Mouse (Mus musculus): ENCODE results near the gene Rps6kc1. TPM values are rescaled to one million over a fixed set of nuclear protein-coding genes. Genes with fewer than 3 reads are reported as not detected.
A peak's percentile ranks its signal among the peaks of the same experiment; 100 is the strongest.
"Not testable (repeated sequence)": the region's sequence is repeated elsewhere in the genome, so short reads cannot be mapped to it uniquely, and the experiment has no call there.

The Rps6kc1 gene
- polyA plus RNA-seq, 1 experiment, result 0.08 TPM

DNA sequence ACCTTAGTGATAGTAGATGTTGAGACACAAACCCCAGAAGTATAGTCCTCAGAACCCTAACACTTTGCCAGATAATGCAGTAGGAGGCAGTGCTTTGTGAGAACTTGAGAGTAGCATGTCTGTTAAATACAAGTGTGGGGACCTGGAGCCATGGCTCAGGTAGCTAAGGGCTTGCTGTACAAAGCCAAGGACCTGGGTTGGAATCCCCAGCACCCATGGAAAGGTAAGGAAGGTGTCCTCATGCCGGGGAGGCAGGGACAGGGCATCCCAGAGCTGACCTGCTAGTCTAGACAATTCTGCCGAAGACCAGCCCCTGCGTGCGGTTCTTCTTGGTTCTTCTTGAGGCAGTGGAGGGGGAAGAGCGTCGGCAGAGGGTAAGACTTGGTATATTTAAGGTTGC lies 18.6 kb upstream of the Rps6kc1 start:
- Histone ChIP-seq H3K36me3 (ENCODE audit: control insufficient read depth) (peaks cover 28% of the 10 kb centered on the region), H3K4me3 (replicated peaks) (peak overlapping the region; percentile 14), H3K9me3 (ENCODE audit: control insufficient read depth, low read length) (no peaks in the 10 kb centered on the region), H3K27me3 (ENCODE audit: control insufficient read depth) (no peaks in the 10 kb centered on the region), H3K4me1 (ENCODE audit: control insufficient read depth) (peaks cover 23% of the 10 kb centered on the region)
- TF ChIP-seq GATA1 (IDR thresholded peaks at IDR 0.05; ENCODE audit: low read length), result no peak
- TF ChIP-seq TAL1 (IDR thresholded peaks at IDR 0.05; ENCODE audit: low read length), result no peak

DNA sequence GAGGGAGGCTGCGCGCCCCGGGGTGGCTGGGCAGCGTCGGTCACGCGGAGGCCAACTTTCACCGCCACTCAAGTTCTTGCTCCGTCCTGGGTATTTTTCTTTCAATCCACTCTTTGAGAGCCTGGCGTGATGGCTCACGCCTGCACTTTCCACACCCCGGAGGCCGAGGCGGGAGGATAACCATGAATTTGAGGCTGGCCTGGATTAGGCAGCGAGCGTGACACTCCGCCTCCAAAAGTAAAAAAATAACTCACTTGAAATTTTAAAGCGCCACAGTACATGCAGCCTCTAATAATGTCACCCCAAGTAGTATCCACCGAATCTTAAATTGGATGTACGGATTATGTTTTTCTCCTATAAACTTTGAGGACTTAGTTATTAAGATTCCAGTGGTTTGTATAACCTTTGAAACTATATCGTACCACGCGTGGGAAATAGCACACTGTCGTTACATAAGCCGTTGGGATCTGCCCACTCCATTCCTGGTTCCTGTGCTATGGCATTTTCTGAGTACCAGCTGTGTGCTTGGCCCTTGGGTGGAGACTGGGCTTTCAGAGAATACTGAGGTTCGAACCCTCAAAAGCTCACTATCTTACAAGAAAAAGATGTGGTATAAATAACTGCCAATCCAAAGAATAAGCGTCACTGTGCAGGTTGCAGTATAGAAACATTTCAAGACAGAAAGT lies 17.6 kb upstream of the Rps6kc1 start:
- Histone ChIP-seq H3K4me3 (replicated peaks) (peak overlapping the region; percentile 84), H3K36me3 (ENCODE audit: control insufficient read depth) (peaks cover 17% of the 10 kb centered on the region), H3K9me3 (ENCODE audit: control insufficient read depth, low read length) (no peaks in the 10 kb centered on the region), H3K27me3 (ENCODE audit: control insufficient read depth) (no peaks in the 10 kb centered on the region), H3K4me1 (ENCODE audit: control insufficient read depth) (peaks cover 23% of the 10 kb centered on the region)
- TF ChIP-seq TAL1 (IDR thresholded peaks at IDR 0.05; ENCODE audit: low read length) (no peak), GATA1 (IDR thresholded peaks at IDR 0.05; ENCODE audit: low read length) (no peak)

DNA sequence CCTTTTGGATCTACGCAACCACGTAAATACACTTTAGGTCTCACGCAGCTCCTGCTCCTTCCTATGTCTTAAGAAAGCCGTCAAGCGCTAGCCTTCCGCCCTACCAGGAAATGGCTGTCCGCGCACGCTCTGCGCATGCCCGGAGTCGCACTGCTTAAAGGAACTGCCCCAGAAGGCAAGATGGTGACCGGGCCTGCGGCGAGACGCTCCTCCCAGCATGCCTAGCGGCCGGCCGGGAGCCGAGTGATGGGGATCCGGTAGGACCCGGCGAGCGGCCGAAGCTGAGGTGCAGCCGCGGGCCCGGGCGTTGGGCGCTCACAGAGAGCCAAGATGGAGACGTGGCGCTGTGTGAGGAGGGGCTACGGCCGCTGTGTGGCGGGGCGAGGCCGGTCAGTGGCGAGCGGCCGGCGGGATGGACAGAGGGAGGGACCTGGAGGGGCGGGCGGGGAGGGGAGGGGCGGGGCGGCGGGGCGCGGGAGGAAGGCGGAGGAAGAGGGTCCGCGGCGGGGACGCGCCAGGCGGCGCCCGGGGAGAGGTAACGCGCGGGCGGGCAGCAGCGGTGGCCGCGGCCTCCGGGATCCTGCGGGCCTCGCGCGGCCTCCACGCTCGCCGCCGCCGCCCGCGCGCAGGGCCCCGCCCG lies 16.9 kb upstream of the Rps6kc1 start:
- H3K4me3 ChIP-seq (replicated peaks), result peak overlapping the region; percentile 84
- H3K4me1 ChIP-seq (ENCODE audit: control insufficient read depth), result peaks cover 23% of the 10 kb centered on the region

DNA sequence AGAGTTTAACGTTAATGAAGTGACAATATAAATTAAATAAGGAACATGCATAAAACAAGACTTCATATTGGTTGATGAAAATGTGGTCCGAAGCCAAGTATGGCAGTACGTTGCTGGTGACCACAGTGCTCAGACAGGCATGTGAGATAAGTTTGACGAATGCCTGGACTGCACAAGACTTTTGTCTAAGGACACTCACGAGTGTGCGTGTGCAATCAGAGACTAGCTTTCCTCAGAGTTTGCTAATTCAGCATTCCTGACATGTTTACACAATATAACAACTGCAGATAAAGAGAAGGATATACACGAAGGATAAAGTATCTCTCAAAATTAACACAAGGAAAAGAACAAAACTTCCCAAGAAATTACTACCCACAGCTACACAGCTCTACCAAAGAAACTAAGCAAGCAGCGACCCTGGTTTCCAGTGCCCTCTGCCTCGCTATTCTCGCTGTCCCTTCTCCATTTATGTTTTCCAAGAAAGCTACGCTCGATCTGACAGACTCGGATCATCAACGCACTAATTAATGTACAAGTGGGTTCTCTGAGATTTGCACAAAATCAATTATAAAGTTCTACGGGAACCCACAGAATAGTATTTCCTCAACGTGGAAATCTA lies 16.3 kb upstream of the Rps6kc1 start:
- H3K4me1 ChIP-seq (ENCODE audit: control insufficient read depth), result peaks cover 23% of the 10 kb centered on the region
- no peaks in the 10 kb centered on the region for H3K9me3 ChIP-seq (ENCODE audit: control insufficient read depth, low read length)
- H3K27me3 ChIP-seq (ENCODE audit: control insufficient read depth), result peaks cover 7% of the 10 kb centered on the region
- H3K36me3 ChIP-seq (ENCODE audit: control insufficient read depth), result peaks cover 7% of the 10 kb centered on the region
- TF ChIP-seq GATA1 (IDR thresholded peaks at IDR 0.05; ENCODE audit: low read length) (no peak; the same call in 1 of the 2 replicates), TAL1 (IDR thresholded peaks at IDR 0.05; ENCODE audit: low read length) (no peak)
- peak overlapping the region; percentile 84 for H3K4me3 ChIP-seq (replicated peaks)

More for the DNA sequence above, 16.9 kb upstream of the Rps6kc1 start:
- peaks cover 4% of the 10 kb centered on the region for H3K27me3 ChIP-seq (ENCODE audit: control insufficient read depth)
- H3K9me3 ChIP-seq (ENCODE audit: control insufficient read depth, low read length), result no peaks in the 10 kb centered on the region
- no peak for TF ChIP-seq TAL1 (IDR thresholded peaks at IDR 0.05; ENCODE audit: low read length)
- TF ChIP-seq GATA1 (IDR thresholded peaks at IDR 0.05; ENCODE audit: low read length), result no peak
- H3K36me3 ChIP-seq (ENCODE audit: control insufficient read depth), result peaks cover 11% of the 10 kb centered on the region

DNA sequence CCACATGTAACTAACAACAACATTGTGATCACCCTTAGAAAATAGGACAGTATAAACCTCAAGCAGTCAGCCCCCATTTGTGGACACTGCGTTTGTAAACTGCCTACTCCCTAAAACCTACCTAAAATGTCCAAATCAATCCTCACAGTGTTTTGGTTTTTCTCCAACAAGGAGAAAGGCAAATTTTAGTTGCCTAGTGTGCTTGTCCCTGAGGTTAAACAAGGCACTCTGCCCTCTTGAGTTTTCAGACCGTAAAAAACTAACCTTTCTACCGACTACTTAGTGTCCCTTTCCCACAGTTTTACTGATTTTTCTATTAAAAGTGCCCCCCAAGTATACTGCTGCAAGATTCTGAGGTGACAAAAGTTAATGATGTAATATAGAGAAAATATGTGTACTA lies 15.7 kb upstream of the Rps6kc1 start:
- peaks cover 9% of the 10 kb centered on the region for H3K27me3 ChIP-seq (ENCODE audit: control insufficient read depth)
- peaks cover 23% of the 10 kb centered on the region for H3K4me1 ChIP-seq (ENCODE audit: control insufficient read depth)
- peaks cover 3% of the 10 kb centered on the region; the same call in 1 of the 2 replicates for H3K36me3 ChIP-seq (ENCODE audit: control insufficient read depth)
- TF ChIP-seq TAL1 (IDR thresholded peaks at IDR 0.05; ENCODE audit: low read length), result no peak
- no peak for TF ChIP-seq GATA1 (IDR thresholded peaks at IDR 0.05; ENCODE audit: low read length)
- no peaks in the 10 kb centered on the region for H3K9me3 ChIP-seq (ENCODE audit: control insufficient read depth, low read length)
- peak overlapping the region; percentile 84 for H3K4me3 ChIP-seq (replicated peaks)

DNA sequence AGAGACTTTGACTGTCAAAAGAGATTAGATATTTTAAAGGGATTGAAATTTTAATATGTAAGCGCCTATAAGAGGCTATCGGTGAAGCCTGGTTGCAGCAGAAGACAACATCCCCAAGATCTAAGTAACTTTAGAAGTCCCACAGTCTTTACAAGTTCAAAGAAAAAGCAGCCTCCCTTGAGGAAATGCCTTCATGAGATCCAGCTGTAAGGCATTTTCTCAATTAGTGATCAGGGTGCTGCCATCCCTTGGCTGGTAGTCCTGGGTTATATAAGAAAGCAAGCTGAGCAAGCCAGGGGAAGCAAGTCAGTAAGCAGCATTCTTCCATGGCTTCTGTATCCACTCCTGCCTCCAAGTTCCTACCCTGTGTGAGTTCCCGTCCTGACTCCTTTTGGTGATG lies 13.2 kb upstream of the Rps6kc1 start, which contains the start of gene Angel2:
Gene Angel2 (plus strand): TSS at position 301 of the 400 bp plus-strand sequence.
- H3K4me3 ChIP-seq (replicated peaks); H3K9me3 ChIP-seq (ENCODE audit: control insufficient read depth, low read length); H3K36me3 ChIP-seq (ENCODE audit: control insufficient read depth): not testable (repeated sequence)
- Histone ChIP-seq H3K4me1 (ENCODE audit: control insufficient read depth) (peaks cover 19% of the 10 kb centered on the region), H3K27me3 (ENCODE audit: control insufficient read depth) (peaks cover 11% of the 10 kb centered on the region)

DNA sequence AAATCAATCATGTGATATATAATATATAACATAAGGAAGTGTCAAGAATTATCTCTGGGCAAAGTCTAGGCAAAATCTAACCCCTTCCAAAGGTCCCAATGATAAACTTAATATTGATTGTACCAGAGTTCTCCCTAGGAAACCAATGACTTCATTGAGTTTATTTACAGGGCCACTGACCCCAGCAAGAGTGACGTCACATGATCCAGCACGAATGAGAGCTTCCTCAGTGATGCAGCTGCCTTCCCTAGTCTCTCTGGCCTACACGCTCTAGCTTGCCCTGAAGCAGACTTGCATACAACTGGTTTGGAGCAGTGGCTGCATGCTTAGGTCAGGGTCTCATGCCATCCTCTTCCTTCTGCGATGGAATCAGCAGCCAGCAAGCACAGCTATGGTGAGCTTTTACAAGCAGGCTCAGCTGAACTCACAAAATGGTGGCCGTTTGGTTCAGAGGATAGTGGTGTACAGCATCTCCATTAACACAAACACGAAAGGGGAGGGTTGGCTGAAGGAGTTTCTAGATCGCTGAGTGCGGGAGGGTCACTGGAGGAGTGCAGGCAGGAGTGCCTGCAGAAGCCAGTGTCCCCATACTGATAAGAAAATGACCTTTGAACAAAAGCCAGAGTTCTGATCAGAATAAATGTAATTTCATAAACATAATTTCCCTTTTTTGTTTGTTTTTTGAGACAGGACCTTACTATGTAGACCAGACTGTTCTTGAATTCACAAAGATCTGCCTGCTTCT lies 8.3 kb upstream of the Rps6kc1 start:
- H3K4me3 ChIP-seq (replicated peaks), result no peak overlapping the region
- no peak for TF ChIP-seq GATA1 (IDR thresholded peaks at IDR 0.05; ENCODE audit: low read length)
- TF ChIP-seq TAL1 (IDR thresholded peaks at IDR 0.05; ENCODE audit: low read length), result no peak
- no peaks in the 10 kb centered on the region for H3K36me3 ChIP-seq (ENCODE audit: control insufficient read depth)
- peaks cover 11% of the 10 kb centered on the region for H3K27me3 ChIP-seq (ENCODE audit: control insufficient read depth)
- no peaks in the 10 kb centered on the region for H3K4me1 ChIP-seq (ENCODE audit: control insufficient read depth)
- no peaks in the 10 kb centered on the region for H3K9me3 ChIP-seq (ENCODE audit: control insufficient read depth, low read length)

DNA sequence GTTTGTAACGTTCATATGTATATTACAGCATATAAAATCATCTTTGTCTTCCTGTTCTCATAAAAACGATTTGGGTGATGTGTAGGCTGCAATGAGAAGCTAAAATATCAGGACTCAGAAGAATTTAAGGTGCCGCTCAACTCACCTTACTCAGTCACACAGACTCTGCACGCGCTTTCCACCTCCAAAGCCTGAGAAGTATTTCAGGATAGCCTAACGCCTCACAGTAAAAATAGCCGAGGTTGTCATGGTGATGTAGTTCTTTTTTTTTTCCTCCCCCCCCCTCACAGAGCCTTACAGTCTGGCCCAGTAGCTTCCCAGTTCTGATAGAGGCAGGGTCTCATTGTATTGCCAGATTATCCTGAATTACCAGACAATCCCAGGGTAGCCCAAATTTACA lies 7.4 kb upstream of the Rps6kc1 start:
- TF ChIP-seq TAL1 (IDR thresholded peaks at IDR 0.05; ENCODE audit: low read length) (no peak), GATA1 (IDR thresholded peaks at IDR 0.05; ENCODE audit: low read length) (no peak)
- Histone ChIP-seq H3K4me1 (ENCODE audit: control insufficient read depth) (no peaks in the 10 kb centered on the region), H3K9me3 (ENCODE audit: control insufficient read depth, low read length) (no peaks in the 10 kb centered on the region), H3K36me3 (ENCODE audit: control insufficient read depth) (no peaks in the 10 kb centered on the region), H3K27me3 (ENCODE audit: control insufficient read depth) (peaks cover 11% of the 10 kb centered on the region), H3K4me3 (replicated peaks) (no peak overlapping the region)

DNA sequence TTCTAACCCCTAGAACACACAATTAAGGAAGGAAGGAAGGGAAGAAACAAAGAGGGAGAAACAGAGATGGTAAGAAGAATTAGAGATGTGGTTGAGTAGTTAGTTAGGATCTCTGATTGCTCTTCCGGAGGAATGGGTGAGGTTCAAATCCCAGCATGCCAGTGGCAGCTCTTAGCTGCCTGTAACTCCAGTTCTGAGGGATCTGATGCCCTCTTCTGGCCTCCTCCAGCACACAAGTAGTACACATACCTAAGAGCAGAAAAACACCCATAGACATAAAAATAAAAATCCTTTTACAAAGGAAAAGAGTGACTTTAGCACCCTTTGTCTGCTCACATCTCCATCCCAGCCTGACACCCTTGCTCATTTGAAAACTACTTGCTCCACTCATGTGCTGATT lies 1.1 kb upstream of the Rps6kc1 start:
- no peaks in the 10 kb centered on the region; the same call in 1 of the 2 replicates for H3K27me3 ChIP-seq (ENCODE audit: control insufficient read depth)
- no peak for TF ChIP-seq GATA1 (IDR thresholded peaks at IDR 0.05; ENCODE audit: low read length)
- TF ChIP-seq TAL1 (IDR thresholded peaks at IDR 0.05; ENCODE audit: low read length), result no peak
- no peaks in the 10 kb centered on the region for H3K36me3 ChIP-seq (ENCODE audit: control insufficient read depth)
- H3K9me3 ChIP-seq (ENCODE audit: control insufficient read depth, low read length), result no peaks in the 10 kb centered on the region
- peak overlapping the region; percentile 74 for H3K4me3 ChIP-seq (replicated peaks)
- peaks cover 21% of the 10 kb centered on the region for H3K4me1 ChIP-seq (ENCODE audit: control insufficient read depth)

Measured in erythroblast, embryonic 14.5 days (primary cell).